Mouse (Mus musculus) liver, postnatal 0 days (tissue): ENCODE measurements around the gene Mcat. TPM values are rescaled to one million over a fixed set of nuclear protein-coding genes. Genes with fewer than 3 reads are reported as not detected.

Experiments used
- ATAC-seq: fragments of 200-750 bp; cut with Nextera tagmentation; 2 replicates; pipeline ENCODE4 v1.8.0; 2017; ENCODE audit warnings: mild to moderate bottlenecking, moderate library complexity
- DNase-seq: peaks from one replicate; pipeline ENCODE4 v3.0.0-alpha.2; 2016
- H3K27ac ChIP-seq: fragments of 300-500 bp; sonication (generic); 2 replicates; pipeline ENCODE4 v1.5.1; 2014; ENCODE audit warnings: antibody characterized with exemption, moderate library complexity, mild to moderate bottlenecking, low read depth
- H3K27me3 ChIP-seq: fragments of 300-500 bp; sonication (generic); 2 replicates; pipeline ENCODE4 v1.6.1; 2014; ENCODE audit warnings: low read length, control low read depth, mixed read lengths; ENCODE audit not compliant: insufficient read depth
- H3K36me3 ChIP-seq: fragments of 300-500 bp; sonication (generic); replicated peaks from 2 replicates; pipeline ENCODE4 v1.6.1; 2014; ENCODE audit warnings: mild to moderate bottlenecking, control low read depth, low read length, moderate library complexity, mixed read lengths; ENCODE audit not compliant: insufficient read depth
- H3K4me1 ChIP-seq: fragments of 300-500 bp; sonication (generic); 2 replicates; pipeline ENCODE4 v1.6.1; 2014; ENCODE audit warnings: antibody characterized with exemption, mild to moderate bottlenecking, control low read depth; ENCODE audit not compliant: insufficient read depth
- H3K4me2 ChIP-seq: fragments of 300-500 bp; sonication (generic); 2 replicates; pipeline ENCODE4 v1.6.1; 2014; ENCODE audit warnings: low read depth, mild to moderate bottlenecking, low read length, moderate library complexity, mixed read lengths
- H3K4me3 ChIP-seq: fragments of 300-500 bp; sonication (generic); 2 replicates; pipeline ENCODE4 v1.5.1; 2014; ENCODE audit warnings: low read depth, low read length
- H3K9ac ChIP-seq: fragments of 300-500 bp; sonication (generic); replicated peaks from 2 replicates; pipeline ENCODE4 v1.6.1; 2014; ENCODE audit warnings: mild to moderate bottlenecking, moderate library complexity
- H3K9me3 ChIP-seq: fragments of 300-500 bp; sonication (generic); 2 replicates; pipeline ENCODE4 v1.6.1; 2016; ENCODE audit warnings: mild to moderate bottlenecking, control low read depth, low read length, mixed read lengths
- CTCF ChIP-seq: sonication (generic); IDR thresholded peaks from 2 replicates; pipeline ENCODE4 v1.5.1; 2016; ENCODE audit warnings: antibody characterized with exemption, low read depth
- EP300 ChIP-seq: IDR thresholded peaks from 2 replicates; pipeline ENCODE4 v1.6.1; 2016; ENCODE audit warnings: antibody characterized with exemption, low read depth, mild to moderate bottlenecking
- WGBS: fragments of 180-500 bp; shearing (Covaris S2); extraction: QIAGEN DNeasy Blood & Tissue Kit; methylation state at CpG from one replicate; pipeline ENCODE4 v1.1.7; 2014; ENCODE audit not compliant: insufficient replicate concordance; 5-methylcytosine and 5-hydroxymethylcytosine counted together
- polyA plus RNA-seq: library from polyadenylated mRNA; unstranded; fragments of >200 nt; fragmentation: Nextera tagmentation; extraction: Ambion mirVana; gene quantifications from 2 replicates; pipeline ENCODE4 v1.2.1, GENCODE M21; 2015

Gene Mcat
- polyA plus RNA-seq, 1 experiment from 2014 or later = 20.0 TPM

DNA sequence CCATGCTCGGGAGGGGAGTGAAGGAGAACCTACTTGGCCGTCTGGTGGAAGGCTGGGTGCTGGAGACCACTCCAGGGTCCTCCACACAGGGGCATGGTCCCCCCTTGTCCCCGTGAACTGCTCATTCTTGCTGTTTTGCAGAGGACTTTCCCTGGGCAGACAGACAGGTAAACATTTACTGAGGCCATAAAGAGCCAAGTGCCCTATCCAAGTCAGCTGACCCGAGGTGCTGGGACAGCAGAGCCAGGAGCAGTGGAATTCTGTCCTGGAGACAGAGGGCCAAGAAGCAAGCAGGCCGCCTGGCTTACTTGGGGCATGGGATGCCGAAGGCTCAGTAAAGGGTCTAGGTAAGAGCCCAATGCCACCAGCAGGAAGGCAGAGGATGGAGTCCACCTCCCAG lies 32.9 kb downstream of the Mcat start:
- Histone ChIP-seq H3K4me2 (no peak overlapping the region), H3K36me3 (no peaks in the 10 kb centered on the region), H3K9ac (no peak overlapping the region), H3K4me3 (no peak overlapping the region), H3K9me3 (no peaks in the 10 kb centered on the region), H3K27ac (peak overlapping the region; percentile 69), H3K4me1 (peaks cover 36% of the 10 kb centered on the region), H3K27me3 (peaks cover 31% of the 10 kb centered on the region)
- ATAC-seq = peak; percentile 31; the same call in 1 of the 2 replicates
- 40% methylated on average over 6 of the region's 6 CpGs for WGBS
- TF ChIP-seq CTCF (no peak), EP300 (no peak)
- DNase-seq = no peak

DNA sequence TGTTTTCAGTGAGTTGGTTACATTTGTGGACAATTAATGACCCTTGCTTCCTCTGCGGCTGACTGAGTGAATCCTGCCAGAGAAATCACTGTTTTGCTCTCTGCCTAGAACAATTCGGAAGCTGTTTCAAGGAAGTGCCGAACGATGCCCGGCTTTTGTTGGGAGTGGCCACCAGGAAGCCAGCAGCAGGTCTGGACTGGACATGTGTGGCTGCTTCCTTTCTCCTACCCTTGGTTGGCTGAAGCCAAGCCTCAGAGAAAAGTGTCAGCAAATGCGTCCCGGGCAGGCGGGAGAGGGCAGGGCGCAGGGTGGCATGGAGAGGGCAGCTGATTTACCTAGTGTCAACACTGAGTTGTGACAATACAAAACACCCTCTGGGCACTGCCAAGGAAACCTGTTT lies 33.4 kb downstream of the Mcat start:
- DNase-seq (no peak), ATAC-seq (peak; percentile 11; the same call in 1 of the 2 replicates)
- Histone ChIP-seq H3K4me3 (no peak overlapping the region), H3K4me2 (no peak overlapping the region), H3K4me1 (peaks cover 36% of the 10 kb centered on the region), H3K9me3 (no peaks in the 10 kb centered on the region), H3K27me3 (peaks cover 35% of the 10 kb centered on the region), H3K9ac (no peak overlapping the region), H3K36me3 (no peaks in the 10 kb centered on the region), H3K27ac (peak overlapping the region; percentile 69)
- WGBS = 34% methylated on average over 9 of the region's 9 CpGs
- TF ChIP-seq CTCF = no peak

DNA sequence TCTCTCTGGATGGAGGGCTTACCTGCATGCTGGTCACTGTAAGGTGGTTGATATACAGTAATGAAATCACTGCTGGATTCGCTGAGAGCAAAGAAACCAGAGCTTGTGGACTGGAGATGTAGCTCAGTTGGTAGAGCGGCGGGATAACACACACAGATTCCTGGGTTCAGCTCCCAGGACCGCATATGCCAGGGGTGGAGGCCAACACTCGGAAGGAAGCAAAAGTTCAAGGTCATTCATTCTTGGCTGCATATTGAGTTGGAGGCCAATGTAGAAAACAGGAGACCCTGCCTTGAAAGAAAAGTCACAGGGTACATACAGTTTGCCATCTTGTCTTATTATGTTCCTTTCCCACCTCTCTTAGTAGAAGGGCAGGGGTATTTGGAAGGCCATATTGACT lies 33.8 kb downstream of the Mcat start:
- no peaks in the 10 kb centered on the region for H3K9me3 ChIP-seq
- WGBS = 57% methylated on average over 5 of the region's 5 CpGs
- ATAC-seq (no peak), DNase-seq (no peak)
- no peak overlapping the region for H3K4me3 ChIP-seq
- no peaks in the 10 kb centered on the region for H3K36me3 ChIP-seq
- no peak overlapping the region for H3K9ac ChIP-seq
- no peak overlapping the region for H3K4me2 ChIP-seq
- H3K4me1 ChIP-seq = peaks cover 36% of the 10 kb centered on the region
- H3K27ac ChIP-seq = no peak overlapping the region
- H3K27me3 ChIP-seq = peaks cover 40% of the 10 kb centered on the region
- TF ChIP-seq EP300 = no peak
- no peak for TF ChIP-seq CTCF

DNA sequence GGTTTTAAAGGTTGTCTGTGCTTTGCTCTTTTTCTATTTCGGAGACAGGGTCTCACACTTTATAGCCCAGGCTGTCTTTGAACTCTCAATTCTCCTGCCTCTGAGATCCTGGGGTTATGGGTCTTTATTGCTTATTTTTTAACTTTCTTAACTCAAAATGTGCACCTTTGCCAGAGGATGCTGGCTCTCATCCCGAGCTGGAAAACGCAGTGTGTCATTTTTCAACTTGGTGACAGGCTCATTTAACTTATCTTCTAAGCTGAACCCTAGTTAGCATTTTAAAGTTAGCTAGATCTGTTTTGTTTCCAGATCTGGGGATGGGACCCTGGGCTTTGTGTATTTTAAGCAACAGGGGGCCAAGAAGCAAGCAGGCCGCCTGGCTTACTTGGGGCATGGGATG lies 34.7 kb downstream of the Mcat start:
- H3K4me2 ChIP-seq = no peak overlapping the region
- no peaks in the 10 kb centered on the region for H3K9me3 ChIP-seq
- DNase-seq = no peak
- TF ChIP-seq CTCF (no peak), EP300 (no peak)
- peaks cover 36% of the 10 kb centered on the region for H3K4me1 ChIP-seq
- H3K9ac ChIP-seq = no peak overlapping the region
- H3K4me3 ChIP-seq = no peak overlapping the region
- no peak for ATAC-seq
- WGBS = 58% methylated on average over 4 of the region's 4 CpGs
- H3K27ac ChIP-seq = no peak overlapping the region
- H3K36me3 ChIP-seq = no peaks in the 10 kb centered on the region
- H3K27me3 ChIP-seq = peaks cover 45% of the 10 kb centered on the region

DNA sequence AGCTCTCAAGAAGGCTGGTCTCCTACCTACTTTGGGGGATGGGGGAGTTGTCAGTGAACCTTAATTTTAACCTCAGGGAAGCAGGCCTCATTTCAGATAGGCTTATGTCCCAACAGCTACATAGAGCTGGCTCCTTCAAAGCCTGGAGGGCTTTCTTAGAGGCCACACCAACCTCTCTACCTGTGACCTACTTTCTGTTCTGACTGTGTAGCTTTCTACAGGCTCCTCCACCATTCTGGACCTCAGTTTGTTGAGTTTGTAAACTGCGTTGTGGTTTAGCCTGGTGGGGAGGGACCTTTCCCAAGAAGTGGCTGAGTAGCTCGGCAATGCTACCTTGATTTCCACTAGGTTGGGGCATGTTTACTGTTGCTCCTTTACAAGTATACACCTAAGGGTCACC lies 35.8 kb downstream of the Mcat start:
- TF ChIP-seq EP300 (no peak), CTCF (no peak)
- WGBS = 70% methylated on average over 2 of the region's 2 CpGs
- H3K4me2 ChIP-seq = peak overlapping the region; percentile 89
- H3K27ac ChIP-seq = no peak overlapping the region
- no peaks in the 10 kb centered on the region for H3K36me3 ChIP-seq
- peaks cover 45% of the 10 kb centered on the region for H3K27me3 ChIP-seq
- no peak overlapping the region for H3K9ac ChIP-seq
- ATAC-seq (no peak), DNase-seq (no peak)
- H3K4me1 ChIP-seq = peaks cover 39% of the 10 kb centered on the region
- no peaks in the 10 kb centered on the region for H3K9me3 ChIP-seq
- H3K4me3 ChIP-seq = no peak overlapping the region; the same call in 1 of the 2 replicates

DNA sequence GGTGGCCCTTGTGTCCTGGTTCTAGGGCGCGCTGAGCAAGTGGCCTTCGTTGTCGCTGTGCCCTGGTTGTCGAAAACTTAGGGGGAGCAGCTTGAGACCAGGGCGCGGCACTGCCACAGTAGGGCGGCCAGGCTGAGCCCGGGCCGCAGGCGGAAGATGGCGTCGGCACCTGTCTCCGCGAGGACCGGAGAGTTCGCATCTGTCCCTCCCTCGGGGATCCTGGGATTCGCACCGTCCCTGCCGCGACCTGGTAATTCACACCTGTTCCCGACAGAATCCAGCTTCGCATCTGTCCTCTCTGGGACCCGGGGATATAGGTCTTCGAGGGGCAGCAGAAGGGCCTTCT lies 36.5 kb downstream of the Mcat start:
- Histone ChIP-seq H3K27me3 (peaks cover 45% of the 10 kb centered on the region), H3K9ac (peak overlapping the region; percentile 61), H3K4me3 (peak overlapping the region; percentile 59), H3K36me3 (no peaks in the 10 kb centered on the region), H3K27ac (no peak overlapping the region), H3K4me2 (peak overlapping the region; percentile 89), H3K4me1 (peaks cover 39% of the 10 kb centered on the region), H3K9me3 (no peaks in the 10 kb centered on the region)
- ATAC-seq (peak; percentile 18; the same call in 1 of the 2 replicates), DNase-seq (no peak)
- WGBS = 3% methylated on average over 25 of the region's 26 CpGs
- TF ChIP-seq EP300 (no peak), CTCF (no peak)
